Mouse (Mus musculus) layer of hippocampus, postnatal 25 days (tissue): ENCODE measurements around the gene Nup210l. TPM values are rescaled to one million over a fixed set of nuclear protein-coding genes. Genes with fewer than 3 reads are reported as not detected.
A peak's percentile ranks its signal among the peaks of the same experiment; 100 is the strongest.

ENCODE experiments used
- DNase-seq, 2 experiments: peaks; one replicate each; pipeline ENCODE4 v3.0.0; 2022; ENCODE audit warnings: mixed read lengths in 2 of 2, low spot score in 1 of 2; ENCODE audit errors: extremely low spot score in 1 of 2
- total RNA-seq, 2 experiments: library from RNA; stranded (reverse); gene quantifications; 2 replicates each; pipeline ENCODE4 v1.2.3; 2021

Nup210l gene
- total RNA-seq, 2 experiments from 2014 or later, result 0.42 to 0.59 TPM

DNA sequence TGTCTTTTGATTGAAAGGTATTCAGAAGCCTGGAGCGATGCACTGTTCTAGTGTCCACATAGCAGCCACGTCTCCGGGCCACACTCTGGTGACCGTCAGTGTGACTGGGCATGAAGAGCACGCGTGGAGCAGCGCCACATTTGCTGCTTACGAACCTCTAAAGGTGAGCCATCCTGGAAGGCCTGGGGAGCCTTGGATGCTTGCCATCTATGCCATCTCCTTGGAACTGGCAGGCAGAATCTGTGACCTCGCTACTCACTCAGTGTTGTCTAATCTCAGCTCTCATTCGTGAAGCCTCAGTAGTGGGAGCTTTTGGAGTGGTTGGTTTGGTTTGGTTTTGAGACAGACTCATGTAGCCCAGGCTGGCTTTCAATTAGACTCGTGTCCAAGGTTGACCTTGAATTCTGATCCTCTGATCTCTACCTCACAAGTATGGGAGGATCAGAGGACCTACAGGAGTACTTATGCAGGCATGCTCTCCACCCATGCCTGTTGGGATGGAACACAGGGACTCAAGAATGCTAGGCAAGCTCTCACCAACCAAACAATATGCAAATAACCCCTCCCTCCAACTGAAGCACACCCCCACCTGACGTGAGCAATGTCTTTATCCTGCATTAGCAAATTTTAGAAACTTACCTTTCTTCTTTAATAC is 47.3 kb downstream of the Nup210l start:
- no peak for DNase-seq

DNA sequence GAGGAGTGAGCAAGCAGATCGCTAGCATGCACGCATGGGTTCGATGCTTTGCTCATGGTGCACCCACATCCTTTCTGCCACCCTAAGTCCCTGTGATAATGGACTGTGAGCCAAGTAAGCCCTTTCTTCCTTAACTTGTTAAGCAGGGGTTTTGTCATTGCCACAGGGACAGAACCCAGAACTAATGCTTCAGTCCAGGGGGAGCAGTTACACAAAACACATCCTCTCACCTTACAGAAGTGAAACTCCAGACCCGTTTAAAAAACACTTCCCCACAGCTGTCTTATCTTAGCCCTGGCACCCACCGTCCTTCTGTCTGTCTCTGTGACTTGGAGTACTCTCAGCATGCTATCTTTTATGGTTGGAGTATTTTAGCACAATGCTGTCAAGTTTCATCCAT is 52.1 kb downstream of the Nup210l start:
- DNase-seq, result no peak

DNA sequence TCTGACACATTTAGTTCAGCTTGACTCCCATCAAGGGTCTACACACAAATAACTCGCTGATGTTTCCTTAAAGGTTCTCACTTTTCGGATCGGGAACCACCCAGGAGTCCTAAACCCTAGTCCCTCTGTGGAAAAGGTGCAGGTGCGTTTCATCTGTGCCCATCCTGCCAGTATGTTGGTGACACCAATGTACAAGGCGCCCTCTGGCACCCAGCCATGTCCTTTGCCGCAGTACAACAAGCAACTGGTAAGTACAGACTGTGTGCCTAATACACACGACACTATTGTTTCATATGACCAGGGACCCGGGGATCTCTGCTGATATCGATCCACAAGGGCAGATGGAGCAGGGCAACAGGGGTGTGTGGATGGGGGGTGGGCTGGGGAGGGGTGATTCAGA is 55.8 kb downstream of the Nup210l start:
- no peak for DNase-seq

DNA sequence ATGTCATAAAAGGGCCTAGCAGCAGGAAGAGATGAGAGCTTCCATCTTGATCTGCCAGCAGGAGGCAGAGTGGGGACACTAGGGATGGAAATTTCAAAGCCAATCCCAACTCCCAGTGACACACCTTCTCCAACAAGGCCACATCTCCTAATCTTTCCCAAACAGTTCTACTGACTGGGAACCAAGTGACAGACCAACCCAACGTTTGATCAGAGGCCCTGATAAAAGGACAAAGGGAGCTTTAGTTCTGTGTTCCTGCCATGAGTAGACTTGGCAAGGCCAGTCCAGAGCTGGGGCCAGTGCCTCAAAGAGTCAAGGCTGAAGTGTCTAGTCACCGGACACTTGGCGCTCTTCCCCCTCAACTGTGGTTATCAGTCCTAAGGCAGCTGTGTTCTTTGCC is 57.6 kb downstream of the Nup210l start:
- DNase-seq, result no peak

DNA sequence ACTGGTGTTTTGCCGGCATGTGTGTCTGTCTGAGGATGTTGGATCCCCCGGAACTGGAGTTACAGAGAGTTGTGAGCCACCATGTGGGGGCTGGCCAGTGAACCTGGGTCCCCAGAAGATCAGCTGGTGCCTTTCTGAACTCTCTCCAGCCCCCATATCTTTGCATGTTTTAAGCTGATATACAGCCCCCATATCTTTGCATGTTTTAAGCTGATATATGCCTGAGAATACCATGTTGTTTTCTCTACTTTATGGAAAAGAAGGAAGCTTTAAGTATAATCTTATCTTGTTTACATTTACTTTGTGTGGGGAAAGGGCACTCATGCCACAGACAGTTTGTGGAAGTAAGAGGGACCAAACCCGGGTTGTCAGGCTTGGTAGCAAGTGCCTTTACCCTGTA is 75.6 kb downstream of the Nup210l start:
- DNase-seq, result no peak

DNA sequence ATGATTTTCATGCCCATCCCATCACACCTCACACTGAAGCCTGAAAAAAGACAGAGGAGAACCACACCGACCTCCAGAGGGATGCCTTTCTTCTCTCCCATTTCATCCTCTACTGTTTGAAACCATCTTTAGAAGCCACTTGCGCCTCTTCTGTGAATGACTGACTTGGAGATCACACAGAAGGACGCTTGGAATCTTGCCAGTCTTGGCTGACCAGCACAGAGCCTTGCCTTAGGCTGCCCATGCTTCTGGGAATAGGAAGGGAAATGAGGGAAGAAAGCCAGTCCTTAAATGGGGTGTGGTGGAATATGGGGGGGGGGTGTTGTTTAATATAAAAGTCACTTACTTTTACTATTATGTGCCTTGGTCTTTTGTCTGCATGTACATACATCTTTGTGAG is 79.6 kb downstream of the Nup210l start:
- no peak for DNase-seq

DNA sequence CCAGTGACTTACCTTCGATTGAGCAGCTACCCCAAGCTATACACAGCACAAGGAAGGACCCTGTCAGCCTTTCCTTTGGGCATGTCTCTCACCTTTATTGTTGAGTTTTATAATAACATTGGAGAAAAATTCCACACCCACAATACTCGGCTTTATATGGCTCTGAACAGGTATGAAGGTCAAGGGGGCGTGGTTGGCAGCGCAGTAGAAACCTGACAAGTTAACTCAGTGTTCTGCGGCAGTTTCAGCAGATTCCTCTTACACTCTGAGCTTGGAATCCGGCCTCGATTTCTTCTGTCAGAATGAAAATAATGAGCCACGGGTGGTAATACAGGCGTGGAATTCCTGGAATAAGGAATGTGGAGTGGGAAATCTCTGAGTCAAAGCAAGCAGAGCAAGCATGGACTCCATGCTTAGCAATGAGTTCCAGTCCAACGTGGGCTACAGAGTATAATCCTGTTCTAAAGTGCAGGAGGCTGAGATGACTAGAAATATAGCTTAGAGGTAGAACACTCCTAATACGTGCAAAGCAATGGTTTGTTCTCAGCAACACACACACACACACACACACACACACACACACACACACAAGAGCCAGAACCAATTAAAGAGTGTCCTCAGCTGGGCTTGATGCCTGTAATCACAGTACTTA is 87.1 kb downstream of the Nup210l start:
- no peak for DNase-seq

DNA sequence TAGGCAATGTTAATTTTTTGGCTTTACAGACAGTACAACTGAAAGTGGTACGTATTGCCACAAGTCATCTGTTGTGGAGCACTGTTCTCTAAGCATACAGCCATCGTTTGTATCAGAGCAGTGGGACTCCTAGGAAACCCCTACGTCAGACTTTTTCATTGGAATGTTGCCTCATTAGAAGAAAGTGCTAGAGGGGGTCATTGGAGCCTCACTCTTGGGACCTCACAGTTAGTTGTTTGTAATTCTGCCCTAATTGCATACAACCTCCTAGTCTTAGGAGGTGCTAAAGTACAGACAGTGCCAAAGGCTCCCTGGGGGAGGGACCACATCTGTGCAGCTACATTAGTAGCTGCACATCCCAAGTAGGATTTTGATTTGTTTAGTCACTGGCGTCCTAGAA is 90.8 kb downstream of the Nup210l start:
- no peak for DNase-seq

DNA sequence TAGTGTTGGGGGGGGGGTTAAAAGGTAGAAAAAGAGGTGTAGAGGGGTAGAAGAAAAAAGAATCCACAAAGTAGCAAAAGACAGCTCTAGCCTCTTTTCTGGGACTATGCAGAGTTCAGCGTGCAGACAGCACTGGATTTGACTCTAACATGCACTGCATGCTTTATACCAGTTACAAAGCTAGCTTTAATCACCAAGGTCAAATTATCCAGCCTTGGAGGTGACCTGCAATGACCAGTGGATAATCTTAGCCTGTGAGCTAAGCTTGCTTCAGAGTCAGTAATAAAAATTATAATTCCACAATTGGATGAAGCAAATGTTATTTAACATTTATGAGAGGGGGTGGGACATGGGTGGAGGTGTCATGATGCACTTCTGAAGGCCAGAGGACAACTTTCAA is 91.7 kb downstream of the Nup210l start:
- DNase-seq, result no peak

DNA sequence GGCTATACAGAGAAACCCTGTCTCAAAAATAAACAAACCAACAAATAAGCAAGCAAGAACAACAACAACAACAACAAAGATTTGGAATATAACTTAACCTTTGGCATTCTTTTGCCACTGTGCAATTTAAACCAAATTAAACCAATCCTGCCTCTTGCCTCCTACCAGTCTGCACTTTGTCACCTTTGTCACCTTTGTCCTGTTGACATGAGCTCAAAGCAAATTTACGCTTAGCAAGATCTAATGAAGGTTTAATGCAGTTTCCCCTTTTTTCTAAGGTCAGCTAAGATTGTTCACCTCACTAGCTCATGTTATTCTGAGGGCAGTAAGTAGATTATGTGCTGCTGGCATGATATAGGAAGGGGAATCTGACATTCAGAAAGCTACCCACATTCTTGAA is 93.6 kb downstream of the Nup210l start:
- no peak for DNase-seq

DNA sequence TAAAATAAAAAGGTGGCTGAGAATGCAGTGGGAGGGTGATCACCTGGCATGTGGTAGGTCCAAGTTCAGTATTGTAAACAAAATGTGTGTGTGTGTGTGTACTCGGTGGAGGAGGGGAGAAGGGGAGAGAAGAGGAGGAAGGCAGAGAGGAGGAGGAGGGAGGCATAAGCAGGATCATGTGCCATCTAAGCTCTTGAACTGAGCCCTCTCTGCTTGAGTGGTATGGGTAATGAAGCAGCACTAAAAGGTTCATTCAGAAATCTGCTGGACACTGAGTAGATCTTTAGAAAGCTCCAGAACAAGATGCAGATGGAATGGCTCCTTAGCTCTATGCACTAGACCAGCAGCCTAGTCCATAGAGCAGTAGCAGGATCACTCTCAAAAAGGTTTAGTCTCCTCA is 99.0 kb downstream of the Nup210l start:
- DNase-seq, result no peak

DNA sequence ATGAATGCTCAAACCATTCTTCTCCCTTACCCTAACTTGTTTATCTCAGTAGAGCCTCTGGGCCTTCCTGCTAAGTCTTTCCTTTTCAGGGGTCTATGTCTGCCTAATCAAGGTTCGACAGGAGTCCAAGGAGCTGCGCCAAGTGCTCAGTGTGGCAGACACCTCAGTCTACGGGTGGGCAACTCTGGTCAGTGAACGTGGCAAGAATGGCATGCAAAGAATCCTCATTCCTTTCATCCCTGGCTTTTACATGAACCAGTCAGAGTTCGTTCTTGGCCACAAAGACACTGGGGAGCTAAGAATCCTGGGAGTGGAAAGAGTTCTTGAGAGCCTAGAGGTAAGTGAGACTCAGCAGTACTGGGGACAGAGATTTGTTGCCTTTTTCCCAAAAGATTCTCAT is 99.7 kb downstream of the Nup210l start:
- no peak for DNase-seq

DNA sequence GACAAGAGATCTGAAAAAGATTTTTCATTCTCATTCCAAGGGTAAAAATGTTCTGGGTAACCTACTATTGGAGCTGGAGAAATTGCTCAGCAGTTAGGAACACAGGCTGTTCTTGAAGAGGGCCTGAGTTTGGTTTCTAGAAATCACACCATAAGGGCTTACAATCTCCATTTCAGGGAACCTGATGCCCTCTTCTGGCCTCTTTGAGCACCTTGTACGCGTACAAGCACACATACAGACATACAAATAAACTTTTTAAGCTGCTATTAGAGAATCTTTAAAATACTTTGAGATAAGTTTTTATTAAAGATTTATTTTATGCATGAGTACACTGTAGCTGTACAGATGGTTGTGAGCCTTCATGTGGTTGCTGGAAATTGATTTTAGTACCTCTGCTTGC is 100.7 kb downstream of the Nup210l start:
- no peak for DNase-seq

DNA sequence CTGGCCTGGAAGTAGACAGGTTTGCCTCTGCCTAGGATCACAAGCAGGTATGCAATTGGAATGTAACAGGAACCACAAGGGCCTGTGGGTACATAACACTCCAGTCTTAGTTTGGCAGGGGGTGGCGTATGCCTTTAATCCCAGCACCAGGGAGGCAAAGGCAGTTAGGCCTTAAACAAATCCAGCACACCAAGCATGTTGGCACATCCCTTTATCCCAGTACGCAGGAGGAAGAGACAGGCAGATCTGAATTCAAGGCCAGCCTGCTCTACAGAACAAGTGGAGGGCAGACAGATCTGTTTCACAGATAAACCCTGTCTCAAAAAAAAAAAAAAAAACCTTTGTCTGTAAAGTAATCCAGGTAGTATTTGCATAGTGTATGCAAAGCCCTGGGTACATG is 104.7 kb downstream of the Nup210l start:
- DNase-seq, result no peak

DNA sequence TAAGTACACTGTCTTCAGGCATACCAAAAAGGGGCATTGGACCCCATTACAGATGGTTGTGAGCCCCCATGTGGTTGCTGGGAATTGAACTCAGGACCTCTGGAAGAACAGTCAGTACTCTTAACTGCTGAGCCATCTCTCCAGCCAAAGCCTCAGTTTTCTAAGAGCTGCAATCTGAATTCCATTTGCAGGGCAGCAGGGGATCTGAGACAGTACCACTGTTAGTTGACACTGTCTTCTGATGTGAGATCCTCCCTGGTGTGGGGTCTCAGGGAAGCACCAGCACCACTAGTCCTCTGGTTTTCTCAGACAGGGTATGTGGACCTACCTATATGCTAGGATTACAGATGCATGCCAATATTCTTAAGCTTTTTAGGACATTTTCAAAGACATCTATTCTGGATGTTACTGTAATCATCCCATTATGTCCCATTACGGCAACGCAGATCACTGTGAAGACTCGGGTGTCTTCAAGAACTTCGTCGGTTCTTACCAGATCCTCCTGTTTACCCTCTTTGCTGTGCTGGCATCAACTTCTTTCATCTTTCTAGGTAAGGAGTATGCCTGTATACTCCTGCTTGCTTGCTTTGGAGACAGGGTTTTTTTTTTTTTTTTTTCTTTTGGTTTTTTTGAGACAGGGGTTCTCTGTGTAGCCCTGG is 106.1 kb downstream of the Nup210l start:
- no peak for DNase-seq

DNA sequence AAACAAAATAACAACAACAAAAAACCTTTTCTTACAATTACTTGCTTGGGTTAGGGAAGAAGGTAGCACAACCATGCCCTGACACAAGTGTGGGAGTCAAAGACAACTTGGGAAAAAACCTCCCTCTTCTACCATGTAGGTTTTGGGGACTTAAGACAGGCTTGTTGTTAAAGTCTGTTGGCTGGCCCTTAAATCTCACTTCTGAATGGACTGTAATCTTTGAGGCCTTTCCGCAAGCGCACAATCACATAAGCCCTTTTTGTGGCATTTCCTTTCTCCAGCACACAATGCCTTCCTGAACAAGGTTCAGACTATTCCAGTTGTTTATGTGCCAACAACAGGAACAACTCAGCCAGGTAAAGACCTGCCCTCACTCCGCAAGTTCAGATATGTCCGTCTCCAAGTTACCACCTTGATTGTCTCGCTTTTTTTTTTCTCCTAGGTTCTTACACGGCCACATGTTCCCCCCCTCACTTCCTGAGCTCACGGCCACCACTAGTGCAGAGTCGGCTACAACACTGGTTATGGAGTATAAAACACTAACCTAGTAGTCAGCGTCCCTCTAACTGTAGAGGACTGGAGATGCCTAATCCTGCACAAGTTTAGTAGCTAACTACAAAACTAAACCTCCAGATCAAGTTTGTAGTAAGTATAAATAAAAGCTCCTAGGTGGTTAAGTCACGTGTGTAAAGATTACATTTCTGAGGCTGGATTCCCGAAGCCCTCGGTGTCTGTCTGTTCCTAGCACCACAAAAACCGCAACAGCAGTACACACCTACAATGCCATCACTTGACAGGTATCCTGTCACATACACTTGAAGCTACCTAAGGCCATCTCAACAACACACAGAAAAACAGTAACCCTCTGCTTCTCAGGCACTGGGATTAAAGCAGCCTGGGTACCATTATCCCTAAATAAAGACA is 107.8 kb downstream of the Nup210l start:
- no peak for DNase-seq

DNA sequence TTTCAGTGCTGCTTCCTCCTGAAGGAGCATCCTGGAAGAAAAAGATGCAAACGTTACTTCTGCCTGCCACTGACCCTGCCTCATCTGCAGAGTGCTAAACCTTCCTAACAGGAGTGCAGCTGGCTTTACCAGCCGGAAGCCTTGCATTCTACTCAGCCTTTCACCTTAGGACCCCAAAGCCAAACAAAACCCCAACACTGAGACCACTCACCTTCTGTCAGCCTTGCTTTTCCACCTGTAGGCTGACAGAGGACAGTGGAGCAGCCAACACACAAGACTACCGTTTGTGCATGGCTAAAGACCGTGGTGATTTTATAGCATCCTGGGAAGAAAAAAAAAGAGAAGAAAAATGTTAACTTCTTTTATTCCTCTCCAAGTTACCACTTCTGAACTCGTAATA is 108.8 kb downstream of the Nup210l start:
- DNase-seq, result no peak

DNA sequence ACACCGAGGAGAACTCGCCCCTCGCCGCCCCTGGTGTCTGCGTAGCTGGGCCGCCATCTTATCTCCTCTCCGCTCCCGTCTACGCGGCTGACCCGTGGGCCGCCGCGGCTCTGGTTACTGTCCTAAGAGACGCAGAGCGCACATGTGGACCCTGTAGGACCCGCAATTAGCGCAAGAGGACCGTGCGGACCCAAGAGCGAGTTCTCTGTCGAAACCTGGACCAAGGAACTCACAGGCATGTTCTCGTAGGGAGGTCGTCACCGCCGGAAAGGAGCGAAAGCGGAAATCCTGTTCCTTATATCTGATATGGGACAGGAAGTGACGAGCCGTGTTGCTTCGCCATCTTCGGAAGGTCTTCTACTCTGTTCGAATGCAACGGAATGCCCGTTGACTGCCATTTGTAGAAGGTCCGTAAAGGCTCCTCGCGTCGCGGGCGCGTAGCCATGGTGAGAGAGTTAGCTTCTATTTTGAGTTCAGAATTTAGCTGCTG is 109.5 kb downstream of the Nup210l start, which contains the start of the genes Rps27 and Rab13:
TSS of gene Rps27 (minus strand) at position 275 of the 490 bp plus-strand sequence.
TSS of gene Rab13 (plus strand) at position 319 of the 490 bp plus-strand sequence.
- DNase-seq, result peak; percentile 77 to 86

DNA sequence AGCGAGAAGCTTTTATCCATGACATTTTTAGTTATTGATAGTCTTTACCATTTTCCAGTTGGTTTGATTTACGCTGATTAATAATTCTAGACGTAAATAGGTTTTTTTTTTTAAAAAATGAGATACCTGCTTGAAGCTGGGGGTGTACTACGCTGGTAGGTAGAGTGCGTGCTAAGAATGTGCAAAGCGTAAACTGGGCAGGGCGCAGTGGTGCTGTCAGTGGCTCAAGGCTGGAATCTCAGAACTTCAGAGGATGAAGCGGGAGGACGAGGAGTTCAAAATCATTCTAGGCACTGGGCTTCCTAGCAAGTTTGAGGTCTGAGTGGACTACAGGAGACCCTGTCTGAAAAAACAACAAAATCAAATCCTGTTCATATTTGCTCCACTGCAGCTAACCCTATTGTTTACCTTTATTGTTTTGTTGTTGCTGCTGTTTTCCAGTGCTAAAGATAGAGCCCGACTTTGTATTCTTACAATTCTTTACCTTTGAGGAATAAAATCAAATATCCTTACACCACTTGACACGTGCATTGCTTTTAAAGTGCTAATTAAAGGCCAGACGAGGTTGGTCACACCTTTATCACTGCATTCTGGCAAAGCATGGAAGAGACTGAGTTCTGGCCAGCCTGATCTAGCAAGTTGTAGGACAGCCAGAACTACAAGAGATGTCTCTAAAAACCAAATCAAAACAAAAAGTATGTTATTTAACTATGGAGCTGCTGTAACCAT is 110.2 kb downstream of the Nup210l start:
- DNase-seq, result no peak

DNA sequence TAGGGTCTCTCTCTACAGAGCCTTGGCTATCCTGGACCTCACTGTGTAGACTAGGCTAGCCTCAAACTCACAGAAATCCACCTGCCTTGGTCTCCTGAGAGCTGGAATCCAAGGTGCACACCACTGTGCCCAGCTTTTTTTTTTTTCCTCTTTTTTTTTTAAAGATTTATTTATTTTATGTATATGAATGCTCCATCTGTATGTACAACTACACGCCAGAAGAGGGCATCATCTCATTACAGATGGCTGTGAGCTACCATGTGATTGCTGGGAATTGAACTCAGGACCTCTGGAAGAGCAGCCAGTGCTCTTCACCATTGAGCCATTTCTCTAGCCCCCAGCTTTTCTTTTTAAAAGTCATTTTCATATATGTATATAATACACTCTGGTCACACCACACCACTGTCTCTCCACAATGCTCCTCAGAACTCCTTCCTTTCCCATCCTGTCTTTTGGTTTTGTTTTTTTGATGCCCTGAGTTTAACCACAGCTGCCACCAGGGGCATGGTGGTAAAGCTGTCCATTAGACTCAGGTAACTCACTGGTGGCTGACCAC is 112.0 kb downstream of the Nup210l start:
- no peak for DNase-seq
